Mouse (Mus musculus) intestine, embryonic 15.5 days (tissue): ENCODE measurements around the gene Rpl41. TPM values are rescaled to one million over a fixed set of nuclear protein-coding genes. Genes with fewer than 3 reads are reported as not detected.
A peak's percentile ranks its signal among the peaks of the same experiment; 100 is the strongest.

ENCODE experiments used
- ATAC-seq: fragments of 200-750 bp; cut with Nextera tagmentation; 2 replicates; pipeline ENCODE4 v1.8.0; 2017; ENCODE audit warnings: moderate TSS enrichment, moderate library complexity
- H3K27ac ChIP-seq: fragments of 300-500 bp; sonication (generic); 2 replicates; pipeline ENCODE4 v1.5.1; 2015; ENCODE audit warnings: mild to moderate bottlenecking, inconsistent platforms
- H3K27me3 ChIP-seq: fragments of 300-500 bp; sonication (generic); replicated peaks from 2 replicates; pipeline ENCODE4 v1.6.1; 2015; ENCODE audit warnings: inconsistent platforms
- H3K36me3 ChIP-seq: fragments of 300-500 bp; sonication (generic); 2 replicates; pipeline ENCODE4 v1.6.1; 2015; ENCODE audit warnings: inconsistent platforms
- H3K4me1 ChIP-seq: fragments of 300-500 bp; sonication (generic); replicated peaks from 2 replicates; pipeline ENCODE4 v1.6.1; 2015; ENCODE audit warnings: inconsistent platforms
- H3K4me2 ChIP-seq: fragments of 300-500 bp; sonication (generic); replicated peaks from 2 replicates; pipeline ENCODE4 v1.6.1; 2015; ENCODE audit warnings: mild to moderate bottlenecking, inconsistent platforms
- H3K4me3 ChIP-seq: fragments of 300-500 bp; sonication (generic); replicated peaks from 2 replicates; pipeline ENCODE4 v1.5.1; 2015; ENCODE audit warnings: inconsistent platforms
- H3K9ac ChIP-seq: fragments of 300-500 bp; sonication (generic); 2 replicates; pipeline ENCODE4 v1.6.1; 2015; ENCODE audit warnings: inconsistent platforms
- H3K9me3 ChIP-seq: fragments of 300-500 bp; sonication (generic); 2 replicates; pipeline ENCODE4 v1.6.1; 2016; ENCODE audit warnings: inconsistent platforms
- WGBS: fragments of 180-500 bp; shearing (Covaris S2); methylation state at CpG from one replicate; pipeline ENCODE4 v1.1.7; 2015; 5-methylcytosine and 5-hydroxymethylcytosine counted together
- polyA plus RNA-seq: library from polyadenylated mRNA; unstranded; fragments of >200 nt; fragmentation: Nextera tagmentation; extraction: Ambion mirVana; gene quantifications from 2 replicates; pipeline ENCODE4 v1.2.1, GENCODE M21; 2015

Rpl41 gene
- polyA plus RNA-seq, 1 experiment from 2014 or later: 3,667 TPM

DNA sequence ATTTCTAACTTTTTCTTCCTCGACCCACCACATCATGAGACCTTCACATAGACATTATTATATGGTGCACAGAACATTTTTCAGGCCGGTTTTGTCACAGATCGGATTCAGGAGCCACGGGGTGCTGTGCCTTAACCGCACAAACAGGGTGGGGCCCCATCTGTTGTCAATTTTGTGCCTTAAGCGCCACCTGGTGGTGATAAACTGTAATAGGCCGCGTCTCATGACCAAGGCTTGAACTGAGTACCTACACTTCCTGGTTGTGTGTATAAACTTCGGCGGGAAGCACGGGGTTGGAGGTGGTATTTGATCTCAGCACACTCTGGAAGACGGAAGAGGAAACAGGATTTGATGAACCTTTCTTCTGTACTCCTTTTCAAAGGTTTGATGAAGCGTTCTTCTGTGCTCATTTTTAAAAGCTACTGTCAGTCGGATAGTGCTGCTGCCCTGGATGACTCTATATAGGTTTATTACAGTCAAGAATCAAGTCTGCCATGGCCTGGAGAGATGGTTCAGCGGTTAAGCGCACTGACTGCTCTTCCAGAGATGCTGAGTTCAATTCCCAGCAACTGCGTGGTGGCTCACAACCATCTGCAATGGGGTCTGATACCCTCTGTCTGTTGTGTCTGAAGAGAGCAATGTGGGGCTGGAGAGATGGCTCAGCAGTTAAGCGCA lies 12.7 kb downstream of the Rpl41 start:
- Histone ChIP-seq H3K9me3 (no peaks in the 10 kb centered on the region), H3K4me2 (peak overlapping the region; percentile 43), H3K36me3 (no peaks in the 10 kb centered on the region), H3K9ac (no peak overlapping the region), H3K4me3 (0 out of 2 replicates have a peak overlapping the region, but pooled peaks have one; percentile 0), H3K27ac (peak overlapping the region; percentile 2; the same call in 1 of the 2 replicates), H3K4me1 (no peaks in the 10 kb centered on the region), H3K27me3 (no peaks in the 10 kb centered on the region)
- WGBS: 14% methylated on average over 18 of the region's 18 CpGs
- ATAC-seq: peak; percentile 95

DNA sequence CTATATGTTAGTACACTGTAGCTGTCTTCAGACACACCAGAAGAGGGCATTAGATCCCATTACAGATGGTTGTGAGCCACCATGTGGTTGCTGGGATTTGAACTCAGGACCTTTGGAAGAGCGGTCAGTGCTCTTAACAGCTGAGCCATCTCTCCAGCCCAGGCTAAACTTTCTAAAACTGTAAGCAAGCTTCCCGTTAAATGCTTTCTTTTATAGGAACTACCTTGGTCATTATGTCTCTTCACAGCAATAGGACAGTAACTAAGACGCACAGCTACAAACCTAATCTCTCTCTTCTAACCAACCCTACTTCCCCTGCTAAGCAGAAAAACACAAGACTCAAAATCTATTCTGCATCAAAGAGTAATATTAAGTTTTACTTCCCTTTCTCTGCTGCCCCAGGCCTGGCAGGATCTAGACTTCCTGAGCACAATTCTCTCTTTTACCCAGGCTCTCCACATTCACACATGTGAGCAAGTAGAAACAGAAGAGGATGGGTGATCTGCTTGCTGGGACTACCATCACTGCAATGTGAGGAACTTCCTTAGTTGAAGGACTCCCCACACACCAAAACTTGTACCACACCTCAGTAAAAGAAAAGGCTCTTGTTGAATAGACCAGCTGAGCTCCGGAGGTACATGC lies 13.4 kb downstream of the Rpl41 start:
- no peaks in the 10 kb centered on the region for H3K4me1 ChIP-seq
- peak; percentile 29 for ATAC-seq
- H3K9ac ChIP-seq: no peak overlapping the region
- H3K36me3 ChIP-seq: no peaks in the 10 kb centered on the region
- H3K27me3 ChIP-seq: no peaks in the 10 kb centered on the region
- H3K4me2 ChIP-seq: peak overlapping the region; percentile 43
- no peak overlapping the region for H3K27ac ChIP-seq
- WGBS: 76% methylated on average over 4 of the region's 4 CpGs
- 0 out of 2 replicates have a peak overlapping the region, but pooled peaks have one; percentile 0 for H3K4me3 ChIP-seq
- H3K9me3 ChIP-seq: no peaks in the 10 kb centered on the region

GRCm38 (mm10) chr10:128535206-128535605 lies 13.9 kb downstream of the Rpl41 start:
- Histone ChIP-seq H3K27ac (no peak overlapping the region), H3K9ac (no peak overlapping the region), H3K9me3 (no peaks in the 10 kb centered on the region), H3K4me1 (no peaks in the 10 kb centered on the region), H3K4me2 (no peak overlapping the region), H3K36me3 (no peaks in the 10 kb centered on the region), H3K27me3 (no peaks in the 10 kb centered on the region), H3K4me3 (no peak overlapping the region)
- WGBS: 77% methylated on average over 2 of the region's 2 CpGs
- ATAC-seq: no peak

GRCm38 (mm10) chr10:128526366-128527356 lies 22.4 kb downstream of the Rpl41 start:
- Histone ChIP-seq H3K36me3 (no peaks in the 10 kb centered on the region), H3K4me3 (peak overlapping the region; percentile 74), H3K4me2 (peak overlapping the region; percentile 95), H3K9ac (peak overlapping the region; percentile 36), H3K9me3 (no peaks in the 10 kb centered on the region), H3K27me3 (no peaks in the 10 kb centered on the region), H3K4me1 (peaks cover 9% of the 10 kb centered on the region), H3K27ac (peak overlapping the region; percentile 32; the same call in 1 of the 2 replicates)
- 27% methylated on average over 28 of the region's 28 CpGs for WGBS
- ATAC-seq: 0 out of 2 replicates have a peak, but pooled peaks have one; percentile 24

DNA sequence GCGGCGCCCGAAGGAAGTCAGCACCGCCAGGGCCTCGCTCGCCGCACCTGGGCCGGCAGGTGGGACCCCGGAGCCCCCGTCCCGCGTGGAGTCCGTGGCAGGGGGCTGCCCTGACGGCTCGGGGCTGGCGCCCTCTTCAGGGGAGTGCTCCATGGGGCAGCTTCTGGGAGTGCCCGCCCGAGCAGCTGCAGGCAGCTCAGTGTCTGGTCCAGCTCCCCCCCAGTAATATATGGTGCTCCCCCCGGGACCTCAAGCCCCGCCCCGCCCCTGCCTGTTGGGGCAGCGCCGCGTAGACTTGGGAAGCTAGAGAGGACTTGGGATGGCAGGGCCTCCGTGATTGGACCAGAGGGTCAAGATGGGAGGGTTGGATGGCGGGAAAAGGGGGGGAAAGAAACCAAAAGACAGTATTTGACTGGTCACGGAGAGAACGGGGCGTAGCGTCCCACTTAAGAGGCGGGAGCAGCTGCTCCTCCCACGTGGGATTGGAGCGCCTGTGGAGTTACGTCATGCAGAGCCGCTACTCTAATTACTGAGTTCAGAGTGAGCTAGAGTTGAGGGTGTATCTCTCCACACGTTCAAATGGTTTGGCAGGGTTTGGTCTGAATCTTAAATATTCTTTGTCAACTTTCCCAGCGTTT lies 23.3 kb downstream of the Rpl41 start, which contains the start of gene Esyt1:
TSS of gene Esyt1 (minus strand) at position 201 of the 638 bp plus-strand sequence.
- peak within 1 kb of the TSS; percentile 87 for H3K27ac ChIP-seq
- H3K9me3 ChIP-seq: no peaks in the 10 kb centered on the region
- peak; percentile 98 for ATAC-seq
- H3K4me1 ChIP-seq: peaks cover 9% of the 10 kb centered on the region
- peak within 1 kb of the TSS; percentile 74 for H3K4me3 ChIP-seq
- H3K4me2 ChIP-seq: peak within 1 kb of the TSS; percentile 95
- H3K9ac ChIP-seq: peak within 1 kb of the TSS; percentile 82
- 0 out of 2 replicates have a peak, but pooled peaks cover 5% of the 10 kb centered on the region for H3K36me3 ChIP-seq
- H3K27me3 ChIP-seq: no peaks in the 10 kb centered on the region
- WGBS: 0% methylated on average over 37 of the region's 37 CpGs

GRCm38 (mm10) chr10:128524732-128525662 lies 24.1 kb downstream of the Rpl41 start:
- Histone ChIP-seq H3K36me3 (0 out of 2 replicates have a peak, but pooled peaks cover 9% of the 10 kb centered on the region), H3K27me3 (no peaks in the 10 kb centered on the region), H3K4me2 (peak overlapping the region; percentile 95), H3K9me3 (no peaks in the 10 kb centered on the region), H3K27ac (peak overlapping the region; percentile 87), H3K4me1 (peaks cover 9% of the 10 kb centered on the region), H3K9ac (peak overlapping the region; percentile 82), H3K4me3 (peak overlapping the region; percentile 74)
- WGBS: under 1% methylated on average over 58 of the region's 58 CpGs
- peak; percentile 46 for ATAC-seq

- H3K4me2 ChIP-seq: peak overlapping the region; percentile 95
- H3K36me3 ChIP-seq: 0 out of 2 replicates have a peak, but pooled peaks cover 9% of the 10 kb centered on the region
- peak overlapping the region; percentile 82 for H3K9ac ChIP-seq
- no peaks in the 10 kb centered on the region for H3K27me3 ChIP-seq
- H3K4me3 ChIP-seq: peak overlapping the region; percentile 74
- no peak for ATAC-seq
- H3K4me1 ChIP-seq: peaks cover 9% of the 10 kb centered on the region
- peak overlapping the region; percentile 87 for H3K27ac ChIP-seq
- 25% methylated on average over 11 of the region's 11 CpGs for WGBS
- H3K9me3 ChIP-seq: no peaks in the 10 kb centered on the region
These were observed 24.9 kb downstream of the Rpl41 start for GRCm38 (mm10) chr10:128524111-128524731.

DNA sequence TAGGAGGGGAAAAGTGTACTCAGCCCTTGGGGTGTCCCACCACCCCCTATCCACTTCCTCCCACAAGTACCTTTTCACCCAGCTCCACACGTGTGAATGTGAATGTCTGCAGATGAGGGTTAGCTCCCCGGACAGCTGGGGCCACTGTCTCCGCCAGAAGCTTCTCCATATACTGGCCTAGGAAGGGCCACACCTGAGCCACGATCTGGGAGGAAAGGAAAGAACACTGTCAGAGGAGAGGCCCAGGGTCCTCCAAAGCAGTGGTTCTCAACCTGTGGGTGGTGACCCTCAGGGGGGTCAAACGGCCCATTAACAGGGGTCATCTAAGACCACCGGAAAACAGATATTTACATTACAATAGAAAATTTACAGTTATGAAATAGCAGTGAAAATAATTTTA lies 26.8 kb downstream of the Rpl41 start:
- Histone ChIP-seq H3K4me2 (no peak overlapping the region), H3K9ac (no peak overlapping the region), H3K9me3 (no peaks in the 10 kb centered on the region), H3K27ac (no peak overlapping the region), H3K4me3 (no peak overlapping the region), H3K4me1 (peaks cover 9% of the 10 kb centered on the region), H3K36me3 (peaks cover 18% of the 10 kb centered on the region; the same call in 1 of the 2 replicates), H3K27me3 (no peaks in the 10 kb centered on the region)
- ATAC-seq: no peak
- WGBS: 80% methylated on average over 6 of the region's 6 CpGs

DNA sequence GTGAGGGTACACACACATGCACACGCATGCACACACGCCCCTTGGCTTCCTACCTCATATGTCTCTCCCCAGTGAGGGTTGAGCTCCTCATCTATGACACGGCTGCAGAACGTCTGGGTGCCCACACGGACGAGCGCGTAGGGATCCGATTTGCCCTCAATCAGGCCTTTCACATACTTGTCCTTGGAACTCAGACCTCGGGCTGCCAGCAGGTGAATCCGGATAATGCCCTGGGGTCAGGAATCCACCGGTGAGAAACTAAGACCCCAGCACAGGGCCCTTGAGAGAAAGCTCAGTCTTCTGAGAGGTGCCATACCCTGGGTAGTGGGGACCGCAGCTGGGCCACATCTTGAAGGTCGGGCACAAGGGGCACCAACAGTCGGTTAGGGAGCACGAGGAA lies 28.5 kb downstream of the Rpl41 start:
- WGBS: 92% methylated on average over 16 of the region's 16 CpGs
- H3K27me3 ChIP-seq: no peaks in the 10 kb centered on the region
- no peak overlapping the region for H3K9ac ChIP-seq
- H3K36me3 ChIP-seq: peaks cover 23% of the 10 kb centered on the region; the same call in 1 of the 2 replicates
- no peak overlapping the region for H3K4me3 ChIP-seq
- H3K4me1 ChIP-seq: peaks cover 9% of the 10 kb centered on the region
- H3K9me3 ChIP-seq: no peaks in the 10 kb centered on the region
- ATAC-seq: no peak
- no peak overlapping the region for H3K4me2 ChIP-seq
- H3K27ac ChIP-seq: no peak overlapping the region

GRCm38 (mm10) chr10:128518833-128519232 lies 30.3 kb downstream of the Rpl41 start:
- no peaks in the 10 kb centered on the region for H3K27me3 ChIP-seq
- H3K4me1 ChIP-seq: no peaks in the 10 kb centered on the region
- no peak overlapping the region for H3K9ac ChIP-seq
- no peak for ATAC-seq
- peaks cover 30% of the 10 kb centered on the region; the same call in 1 of the 2 replicates for H3K36me3 ChIP-seq
- H3K4me3 ChIP-seq: no peak overlapping the region
- H3K27ac ChIP-seq: no peak overlapping the region
- H3K9me3 ChIP-seq: no peaks in the 10 kb centered on the region
- WGBS: 76% methylated on average over 7 of the region's 7 CpGs
- H3K4me2 ChIP-seq: no peak overlapping the region
